Comparison of ENCODE assay signal across 9 mouse cellular contexts in the genomic region with DNA sequence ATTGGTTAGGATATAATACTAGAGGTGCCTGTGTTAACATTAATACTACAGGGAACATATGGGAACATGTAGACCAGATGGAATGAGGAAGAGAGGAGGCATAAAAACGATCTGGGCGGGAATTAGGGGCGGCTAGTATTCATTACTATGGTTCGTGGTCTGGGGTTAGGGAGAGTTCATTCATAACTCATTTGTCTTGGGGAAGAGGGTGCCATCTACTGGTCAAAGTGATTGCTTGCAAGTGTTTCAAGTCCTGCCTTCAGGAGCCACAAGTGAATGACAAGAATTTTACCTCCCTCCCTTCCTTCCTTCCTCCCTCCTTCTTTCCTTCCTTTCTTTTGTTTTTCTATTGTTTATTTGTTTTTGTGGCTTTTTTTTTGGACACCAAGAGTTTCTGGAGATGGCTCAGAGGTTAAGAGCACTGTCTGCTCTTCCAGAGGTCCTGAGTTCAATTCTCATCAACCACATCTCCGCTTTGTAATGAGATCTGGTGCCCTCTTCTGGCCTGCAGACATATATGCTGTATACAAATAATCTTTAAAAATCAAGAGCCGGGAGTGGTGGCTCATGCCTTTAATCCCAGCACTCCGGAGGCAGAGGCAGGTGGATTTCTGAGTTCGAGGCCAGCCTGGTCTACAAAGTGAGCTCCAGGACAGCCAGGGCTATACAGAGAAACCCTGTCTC. TPM values are rescaled to one million over a fixed set of nuclear protein-coding genes. Genes with fewer than 3 reads are reported as not detected.
DNase-seq lines count a peak whose midpoint lies in the region; ATAC-seq lines count a peak whose summit lies in the region.
"Had no signal": no experiment of that assay in that cellular context is flagged by ENCODE, and none has a peak within 500 bp of the region (broad histone marks: within the 10 kb centered on the region; RNA-seq: fewer than 3 reads in every experiment).

No protein-coding gene starts in this region.

- H3K9ac ChIP-seq in embryonic facial prominence, embryonic 11.5 days (replicated peaks; ENCODE audit: low read length), result no peak overlapping the region
- no peak overlapping the region for H3K9ac ChIP-seq in kidney, embryonic 15.5 days
- H3K9ac ChIP-seq in liver, embryonic 15.5 days, result no peak overlapping the region
- H3K9ac ChIP-seq: limb, embryonic 12.5 days had no signal

- H3K27ac ChIP-seq in embryonic facial prominence, embryonic 11.5 days (replicated peaks; ENCODE audit: low read depth, low read length), result no peak overlapping the region
- H3K27ac ChIP-seq in kidney, embryonic 15.5 days, result peak overlapping the region; percentile 32; the same call in 1 of the 2 replicates
- no peak overlapping the region for H3K27ac ChIP-seq in liver, embryonic 15.5 days (replicated peaks)
- H3K27ac ChIP-seq: limb, embryonic 12.5 days had no signal

- no peak for ATAC-seq in cerebellum, adult (ENCODE audit: insufficient number of reproducible peaks, low FRiP score, low TSS enrichment)
- ATAC-seq in embryonic facial prominence, embryonic 11.5 days (replicated peaks; ENCODE audit: insufficient number of reproducible peaks, low FRiP score, low TSS enrichment, low read depth), result no peak
- no peak for ATAC-seq in kidney, embryonic 15.5 days (replicated peaks; ENCODE audit: low FRiP score)
- ATAC-seq in liver, embryonic 15.5 days (ENCODE audit: insufficient read depth), result no peak

- H3K27me3 ChIP-seq in embryonic facial prominence, embryonic 11.5 days (ENCODE audit: control insufficient read depth, insufficient read depth, low read length), result no peaks in the 10 kb centered on the region
- H3K27me3 ChIP-seq in kidney, embryonic 15.5 days, result no peaks in the 10 kb centered on the region
- no peaks in the 10 kb centered on the region for H3K27me3 ChIP-seq in liver, embryonic 15.5 days
- H3K27me3 ChIP-seq: limb, embryonic 12.5 days had no signal

- H3K4me3 ChIP-seq in embryonic facial prominence, embryonic 11.5 days (ENCODE audit: low read depth, low read length), result no peak overlapping the region
- H3K4me3 ChIP-seq in kidney, embryonic 15.5 days (replicated peaks), result no peak overlapping the region
- H3K4me3 ChIP-seq in liver, embryonic 15.5 days (replicated peaks), result no peak overlapping the region
- H3K4me3 ChIP-seq: limb, embryonic 12.5 days had no signal

- no peaks in the 10 kb centered on the region; the same call in 1 of the 2 replicates for H3K4me1 ChIP-seq in embryonic facial prominence, embryonic 11.5 days (ENCODE audit: control insufficient read depth, insufficient read depth, low read length)
- peaks cover 22% of the 10 kb centered on the region for H3K4me1 ChIP-seq in kidney, embryonic 15.5 days
- H3K4me1 ChIP-seq in liver, embryonic 15.5 days (replicated peaks), result peaks cover 31% of the 10 kb centered on the region

- H3K4me2 ChIP-seq in embryonic facial prominence, embryonic 11.5 days (ENCODE audit: low read depth, low read length), result no peak overlapping the region
- H3K4me2 ChIP-seq in kidney, embryonic 15.5 days, result peak overlapping the region; percentile 19; the same call in 1 of the 2 replicates
- H3K4me2 ChIP-seq in liver, embryonic 15.5 days, result peak overlapping the region; percentile 23
- H3K4me2 ChIP-seq: limb, embryonic 12.5 days had no signal

- no peaks in the 10 kb centered on the region for H3K9me3 ChIP-seq in embryonic facial prominence, embryonic 11.5 days (replicated peaks; ENCODE audit: control insufficient read depth, low read length)
- H3K9me3 ChIP-seq in kidney, embryonic 15.5 days (replicated peaks), result no peaks in the 10 kb centered on the region
- H3K9me3 ChIP-seq in liver, embryonic 15.5 days (replicated peaks), result no peaks in the 10 kb centered on the region
- H3K9me3 ChIP-seq: limb, embryonic 12.5 days had no signal

- peak; percentile 43 for DNase-seq in cerebellum, adult 11 months
- peak; percentile 36 for DNase-seq in urinary bladder, postnatal 14 days (ENCODE audit: low spot score)
- DNase-seq in urinary bladder, adult 18-20 months (ENCODE audit: low spot score in 2 of 2), result no peak
- peak; percentile 94 for DNase-seq in embryonic facial prominence, embryonic 11.5 days (ENCODE audit: low spot score)
- DNase-seq in spleen, postnatal 36 days (ENCODE audit: low spot score in 2 of 2), result peak; percentile 70 to 80

- no peaks in the 10 kb centered on the region for H3K36me3 ChIP-seq in embryonic facial prominence, embryonic 11.5 days (replicated peaks; ENCODE audit: control insufficient read depth, insufficient read depth, low read depth, low read length)
- H3K36me3 ChIP-seq in kidney, embryonic 15.5 days, result no peaks in the 10 kb centered on the region
- no peaks in the 10 kb centered on the region for H3K36me3 ChIP-seq in liver, embryonic 15.5 days (replicated peaks)
- H3K36me3 ChIP-seq: limb, embryonic 12.5 days had no signal

- 24% methylated on average over 8 of the region's 8 CpGs for WGBS in embryonic facial prominence, embryonic 11.5 days
- WGBS in kidney, embryonic 15.5 days, result 22% methylated on average over 8 of the region's 8 CpGs
- 16% methylated on average over 8 of the region's 8 CpGs for WGBS in liver, embryonic 15.5 days (ENCODE audit: insufficient replicate concordance)

RNA-seq across cellular contexts. Expression of a gene that starts 2.8 kb away (rescaled TPM):
- 43.6 and 45.1 TPM in 2 replicates for polyA plus RNA-seq in embryonic facial prominence, embryonic 11.5 days (2014; fragmentation: Nextera tagmentation; extraction: Ambion mirVana)
- polyA plus RNA-seq in kidney, embryonic 15.5 days (2015; fragmentation: Nextera tagmentation; extraction: Ambion mirVana), result 21.3 and 21.5 TPM in 2 replicates
- polyA plus RNA-seq in liver, embryonic 15.5 days (2015; fragmentation: Nextera tagmentation; extraction: Ambion mirVana), result 7.0 and 7.3 TPM in 2 replicates

RNA-seq across cellular contexts. Expression of a gene that starts 6.0 kb away (rescaled TPM):
- polyA plus RNA-seq in embryonic facial prominence, embryonic 11.5 days (2014; fragmentation: Nextera tagmentation; extraction: Ambion mirVana), result 227 and 238 TPM in 2 replicates
- 178 and 184 TPM in 2 replicates for polyA plus RNA-seq in kidney, embryonic 15.5 days (2015; fragmentation: Nextera tagmentation; extraction: Ambion mirVana)
- 78.6 and 88.4 TPM in 2 replicates for polyA plus RNA-seq in liver, embryonic 15.5 days (2015; fragmentation: Nextera tagmentation; extraction: Ambion mirVana)

Comparison
In these comparisons a context has a peak if more than half of its experiments do, and no peak if none do; other contexts are left out.
1. DNase-seq: peak in cerebellum, adult 11 months (single experiment), urinary bladder, postnatal 14 days (single experiment), embryonic facial prominence, embryonic 11.5 days (single experiment) and spleen, postnatal 36 days (2 of 2); none in urinary bladder, adult 18-20 months (0 of 2).